Mouse (Mus musculus): ENCODE measurements at regions not wholly inside any gene's neighbourhood (a gene's known extent, or its start where the extent isn't known, plus 50 kb on each side); places are given as distances from the start of the nearest gene placed in this dataset.

- DNase-seq (ENCODE audit: low spot score), result no peak
- 91% methylated on average over 14 of the region's 14 CpGs for WGBS
- Histone ChIP-seq H3K4me1 (no peaks in the 10 kb centered on the region), H3K36me3 (no peaks in the 10 kb centered on the region), H3K4me3 (no peak overlapping the region), H3K27ac (no peak overlapping the region), H3K9me3 (replicated peaks) (no peaks in the 10 kb centered on the region), H3K27me3 (ENCODE audit: low read depth, poor library complexity, severe bottlenecking) (no peaks in the 10 kb centered on the region)
Measured at GRCm38 (mm10) chr14:33832650-33833319, 90.6 kb upstream of the Gdf10 start.

- Histone ChIP-seq H3K27me3 (ENCODE audit: low read depth, poor library complexity, severe bottlenecking) (no peaks in the 10 kb centered on the region), H3K27ac (no peak overlapping the region), H3K36me3 (no peaks in the 10 kb centered on the region), H3K9me3 (replicated peaks) (no peaks in the 10 kb centered on the region), H3K4me3 (no peak overlapping the region), H3K4me1 (no peaks in the 10 kb centered on the region)
- WGBS, result 92% methylated on average over 11 of the region's 11 CpGs
- DNase-seq (ENCODE audit: low spot score), result no peak
Measured at GRCm38 (mm10) chr14:33836341-33836740, 87.0 kb upstream of the Gdf10 start.

- Histone ChIP-seq H3K4me3 (no peak overlapping the region), H3K36me3 (no peaks in the 10 kb centered on the region), H3K27ac (no peak overlapping the region), H3K27me3 (ENCODE audit: low read depth, poor library complexity, severe bottlenecking) (no peaks in the 10 kb centered on the region), H3K9me3 (replicated peaks) (no peaks in the 10 kb centered on the region), H3K4me1 (no peaks in the 10 kb centered on the region)
- 83% methylated on average over 6 of the region's 6 CpGs for WGBS
- no peak for DNase-seq (ENCODE audit: low spot score)
Measured at GRCm38 (mm10) chr14:33841821-33842220, 81.6 kb upstream of the Gdf10 start.

GRCm38 (mm10) chr14:33853499-33853898 lies 69.9 kb upstream of the Gdf10 start:
- peaks cover 5% of the 10 kb centered on the region for H3K4me1 ChIP-seq
- DNase-seq (ENCODE audit: low spot score), result no peak
- 87% methylated on average over 3 of the region's 3 CpGs for WGBS

GRCm38 (mm10) chr14:33854181-33854580 lies 69.2 kb upstream of the Gdf10 start:
- no peak for DNase-seq (ENCODE audit: low spot score)
- H3K4me1 ChIP-seq, result peaks cover 9% of the 10 kb centered on the region
- 92% methylated on average over 6 of the region's 6 CpGs for WGBS
- H3K27me3 ChIP-seq (ENCODE audit: low read depth, poor library complexity, severe bottlenecking), result no peaks in the 10 kb centered on the region
- H3K4me3 ChIP-seq, result no peak overlapping the region
- no peak overlapping the region for H3K27ac ChIP-seq
- no peaks in the 10 kb centered on the region for H3K9me3 ChIP-seq (replicated peaks)
- H3K36me3 ChIP-seq, result no peaks in the 10 kb centered on the region

More at GRCm38 (mm10) chr14:33853499-33853898, 69.9 kb upstream of the Gdf10 start:
- Histone ChIP-seq H3K4me3 (no peak overlapping the region), H3K9me3 (replicated peaks) (no peaks in the 10 kb centered on the region), H3K27ac (no peak overlapping the region), H3K27me3 (ENCODE audit: low read depth, poor library complexity, severe bottlenecking) (no peaks in the 10 kb centered on the region), H3K36me3 (no peaks in the 10 kb centered on the region)

GRCm38 (mm10) chr14:33856992-33857391 lies 66.4 kb upstream of the Gdf10 start:
- H3K27me3 ChIP-seq (ENCODE audit: low read depth, poor library complexity, severe bottlenecking), result no peaks in the 10 kb centered on the region
- H3K4me1 ChIP-seq, result 0 out of 2 replicates have a peak, but pooled peaks cover 4% of the 10 kb centered on the region
- H3K36me3 ChIP-seq, result no peaks in the 10 kb centered on the region
- 83% methylated on average over 6 of the region's 6 CpGs for WGBS
- DNase-seq (ENCODE audit: low spot score), result no peak
- no peak overlapping the region for H3K4me3 ChIP-seq
- no peaks in the 10 kb centered on the region for H3K9me3 ChIP-seq (replicated peaks)
- no peak overlapping the region for H3K27ac ChIP-seq

GRCm38 (mm10) chr14:33864796-33865195 lies 58.6 kb upstream of the Gdf10 start:
- 77% methylated on average over 1 of the region's 1 CpGs for WGBS
- Histone ChIP-seq H3K4me1 (no peaks in the 10 kb centered on the region), H3K27me3 (ENCODE audit: low read depth, poor library complexity, severe bottlenecking) (no peaks in the 10 kb centered on the region), H3K9me3 (replicated peaks) (no peaks in the 10 kb centered on the region), H3K36me3 (no peaks in the 10 kb centered on the region), H3K4me3 (no peak overlapping the region), H3K27ac (no peak overlapping the region)
- DNase-seq (ENCODE audit: low spot score), result no peak

GRCm38 (mm10) chr14:33865746-33866145 lies 57.6 kb upstream of the Gdf10 start:
- H3K27me3 ChIP-seq (ENCODE audit: low read depth, poor library complexity, severe bottlenecking), result no peaks in the 10 kb centered on the region
- H3K9me3 ChIP-seq (replicated peaks), result no peaks in the 10 kb centered on the region
- H3K4me3 ChIP-seq, result no peak overlapping the region
- 86% methylated on average over 2 of the region's 2 CpGs for WGBS
- DNase-seq (ENCODE audit: low spot score), result no peak
- H3K4me1 ChIP-seq, result no peaks in the 10 kb centered on the region
- no peak overlapping the region for H3K27ac ChIP-seq
- H3K36me3 ChIP-seq, result no peaks in the 10 kb centered on the region

- Histone ChIP-seq H3K36me3 (no peaks in the 10 kb centered on the region), H3K9me3 (replicated peaks) (no peaks in the 10 kb centered on the region), H3K27me3 (ENCODE audit: low read depth, poor library complexity, severe bottlenecking) (no peaks in the 10 kb centered on the region), H3K4me1 (no peaks in the 10 kb centered on the region), H3K27ac (no peak overlapping the region), H3K4me3 (no peak overlapping the region)
- no peak for DNase-seq (ENCODE audit: low spot score)
- 87% methylated on average over 3 of the region's 3 CpGs for WGBS
Measured at GRCm38 (mm10) chr14:33867674-33868073, 55.7 kb upstream of the Gdf10 start.

Data from limb, embryonic 10.5 days (tissue).